Mouse (Mus musculus) B cell, adult 2 months (primary cell): Measurements from ENCODE around the gene Aga.
"Not testable (repeated sequence)": the region's sequence is repeated elsewhere in the genome, so short reads cannot be mapped to it uniquely, and the experiment has no call there.

Experiments
- DNase-seq, 2 experiments: peaks; one replicate each; pipeline ENCODE4 v3.0.0; 2022

Aga gene

DNA sequence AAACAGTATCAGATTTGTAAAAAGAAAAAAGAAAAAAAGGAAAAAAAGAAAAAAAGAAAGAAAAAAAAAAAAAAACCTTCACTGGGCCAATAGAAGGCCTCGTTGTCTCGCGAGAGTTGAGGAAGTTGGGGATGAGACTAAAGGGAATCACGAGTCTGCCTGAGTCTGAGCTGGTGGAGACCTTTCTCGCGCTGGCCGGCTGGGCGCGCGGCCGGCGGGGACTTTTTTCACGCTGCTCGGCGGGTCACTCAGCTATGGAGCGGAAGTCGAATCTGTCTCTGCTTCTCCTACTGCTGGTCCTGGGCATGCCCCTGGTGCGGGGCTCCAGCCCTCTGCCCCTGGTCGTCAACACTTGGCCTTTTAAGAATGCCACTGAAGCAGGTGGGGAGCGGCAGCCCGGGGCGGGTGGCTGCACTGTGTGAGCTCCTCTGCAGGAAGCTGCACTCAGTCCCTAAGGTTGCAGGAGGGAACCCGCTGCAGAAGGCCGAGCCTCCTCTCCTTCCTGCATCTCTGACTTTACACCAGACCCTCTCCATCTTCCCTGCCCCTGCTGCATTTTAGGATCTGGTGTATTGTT is at the start of gene Aga:
Aga (plus strand) TSS at position 177 of the 577 bp plus-strand sequence.
- DNase-seq = peak; percentile 88 to 89

DNA sequence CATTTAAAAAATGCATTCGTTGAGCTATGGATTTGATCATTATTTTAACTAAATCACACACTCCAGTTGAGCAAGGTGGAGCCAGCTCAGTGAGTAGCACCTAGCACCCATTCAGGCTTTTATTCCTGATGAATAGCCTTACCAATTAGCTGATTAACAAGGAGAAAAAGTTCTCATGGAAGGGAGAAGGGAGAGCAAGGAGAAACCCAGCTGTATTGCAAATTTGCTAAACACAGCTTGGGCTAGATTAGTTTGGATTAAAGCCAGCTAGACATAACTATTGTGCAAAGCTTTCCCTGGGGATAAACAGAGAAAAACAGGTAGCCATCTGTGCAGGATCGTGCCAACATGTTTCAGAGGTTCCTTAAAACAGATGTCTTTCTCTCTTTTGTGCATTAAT is 22.5 kb upstream of the Aga start:
- DNase-seq = no peak

DNA sequence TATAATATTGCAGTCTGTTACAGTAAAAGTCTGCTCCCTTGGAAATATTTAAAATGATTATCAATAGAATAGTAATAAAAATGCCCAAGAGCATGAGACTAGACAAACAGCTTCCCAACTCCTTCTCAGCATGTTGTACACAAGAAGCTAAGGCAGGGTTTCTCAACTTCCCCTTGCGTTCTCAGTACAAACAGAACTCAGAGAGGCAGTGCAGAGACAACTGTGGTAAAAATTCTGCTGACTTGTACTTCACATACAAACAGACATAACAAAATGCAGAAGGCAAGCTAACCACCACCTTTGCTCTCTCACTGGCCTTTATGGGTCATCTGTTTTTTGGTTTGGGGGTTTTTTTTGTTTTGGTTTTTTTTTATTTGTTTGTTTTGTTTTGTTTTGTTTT is 15.3 kb upstream of the Aga start:
- no peak for DNase-seq

DNA sequence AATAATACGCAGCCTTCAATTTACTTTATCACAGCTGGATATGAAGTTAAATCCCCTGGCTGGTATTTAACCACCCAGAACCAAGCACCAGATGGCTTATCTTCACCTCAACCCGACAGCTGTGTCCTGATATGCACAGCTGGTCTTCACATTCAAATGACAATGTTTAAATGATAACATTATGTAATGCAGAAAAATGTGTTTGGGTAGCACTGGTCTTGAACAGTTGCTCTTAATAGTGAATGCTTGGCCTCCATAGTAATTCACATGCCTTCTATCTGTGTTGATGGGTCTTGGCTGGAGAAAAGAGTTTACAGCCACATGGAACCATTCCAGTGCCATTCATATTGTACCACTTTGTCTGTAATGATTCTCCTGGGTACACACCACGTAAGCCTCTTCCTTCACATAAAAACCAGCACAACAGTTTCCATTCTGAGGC is 14.6 kb upstream of the Aga start:
- no peak for DNase-seq

DNA sequence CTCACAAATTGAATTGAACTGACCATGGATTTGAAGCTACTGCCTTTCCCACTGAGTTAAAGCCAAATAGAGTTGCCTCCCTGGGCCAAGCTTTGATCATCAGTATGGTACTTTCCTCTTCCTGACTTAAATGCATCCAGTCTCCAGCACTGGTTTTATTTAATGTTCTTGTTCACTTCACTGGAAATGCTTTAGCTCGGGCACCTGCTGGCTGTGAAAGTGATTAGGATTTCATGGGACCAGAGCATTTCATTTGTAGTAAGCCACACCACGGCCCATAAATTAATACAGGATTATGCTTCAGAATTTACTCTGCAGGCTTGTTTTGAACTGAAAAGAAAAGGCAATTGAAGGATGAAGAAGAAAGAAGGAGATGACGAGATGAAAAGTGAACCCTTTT is 26.5 kb downstream of the Aga start:
- DNase-seq = not testable (repeated sequence)

DNA sequence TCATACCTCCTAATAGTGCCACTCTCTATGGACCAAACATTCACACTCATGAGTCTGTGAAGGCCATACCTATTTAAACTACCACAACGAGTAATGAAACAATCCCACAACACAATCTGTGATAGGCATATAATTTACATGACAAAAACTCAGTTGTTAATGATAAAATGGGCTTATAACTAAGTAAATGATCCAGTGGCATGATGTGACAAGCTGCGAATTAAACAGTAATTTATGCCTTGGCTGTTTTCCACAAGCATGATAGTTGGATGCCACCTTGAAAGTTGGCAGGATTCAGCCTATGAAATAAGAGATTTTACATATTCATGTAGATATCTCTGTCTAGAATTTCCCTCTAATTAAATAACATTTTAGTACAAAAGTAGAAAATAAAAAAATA is 28.1 kb downstream of the Aga start:
- no peak for DNase-seq

DNA sequence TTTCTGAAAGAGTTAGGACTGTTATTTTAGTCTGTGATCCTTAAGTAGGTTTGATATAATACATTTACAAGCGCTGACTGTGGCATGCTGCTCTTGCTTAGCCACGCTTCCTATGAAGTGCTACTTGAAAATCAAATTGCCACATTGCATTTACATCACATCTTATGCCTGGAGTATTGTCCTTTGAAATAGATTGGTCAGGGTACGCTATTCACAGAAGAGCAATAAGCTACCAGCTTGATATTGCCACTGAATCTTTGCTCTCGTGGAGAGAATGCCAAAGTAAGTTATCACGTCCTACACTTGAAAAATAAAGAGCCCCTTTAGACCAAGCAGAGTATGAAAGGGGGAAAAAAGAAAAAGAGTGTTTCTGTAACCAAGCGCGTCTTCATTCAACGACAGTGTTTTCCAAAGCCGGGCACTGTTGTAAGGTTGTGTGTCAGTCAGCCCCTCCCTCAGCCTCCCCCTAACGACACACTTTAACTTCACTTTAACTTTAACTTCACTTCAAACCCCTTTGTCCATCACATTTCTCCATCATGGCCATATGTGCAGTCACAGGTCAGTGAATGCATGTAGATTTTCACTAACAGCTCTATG is 51.0 kb downstream of the Aga start:
- no peak for DNase-seq

DNA sequence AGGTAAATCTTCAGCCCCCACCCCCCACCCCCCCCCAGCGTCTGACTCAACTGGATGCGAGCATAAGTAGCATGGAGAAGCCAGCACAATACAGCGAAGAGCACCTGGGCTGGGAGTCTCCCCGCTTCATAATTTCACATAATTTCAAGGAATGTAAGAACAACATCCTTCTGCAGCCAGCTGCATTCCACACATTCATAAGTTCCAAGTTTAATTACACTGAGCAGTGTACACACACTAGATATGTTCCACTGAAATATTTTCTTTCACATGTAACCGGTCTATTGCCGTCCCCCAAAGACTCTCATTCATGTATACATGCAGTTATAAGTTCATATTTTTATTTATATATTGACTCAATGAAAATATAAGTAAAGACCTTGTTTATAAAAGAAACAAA is 54.7 kb downstream of the Aga start:
- DNase-seq = no peak
